9 mouse cellular contexts compared by ENCODE assay signal in the genomic region with DNA sequence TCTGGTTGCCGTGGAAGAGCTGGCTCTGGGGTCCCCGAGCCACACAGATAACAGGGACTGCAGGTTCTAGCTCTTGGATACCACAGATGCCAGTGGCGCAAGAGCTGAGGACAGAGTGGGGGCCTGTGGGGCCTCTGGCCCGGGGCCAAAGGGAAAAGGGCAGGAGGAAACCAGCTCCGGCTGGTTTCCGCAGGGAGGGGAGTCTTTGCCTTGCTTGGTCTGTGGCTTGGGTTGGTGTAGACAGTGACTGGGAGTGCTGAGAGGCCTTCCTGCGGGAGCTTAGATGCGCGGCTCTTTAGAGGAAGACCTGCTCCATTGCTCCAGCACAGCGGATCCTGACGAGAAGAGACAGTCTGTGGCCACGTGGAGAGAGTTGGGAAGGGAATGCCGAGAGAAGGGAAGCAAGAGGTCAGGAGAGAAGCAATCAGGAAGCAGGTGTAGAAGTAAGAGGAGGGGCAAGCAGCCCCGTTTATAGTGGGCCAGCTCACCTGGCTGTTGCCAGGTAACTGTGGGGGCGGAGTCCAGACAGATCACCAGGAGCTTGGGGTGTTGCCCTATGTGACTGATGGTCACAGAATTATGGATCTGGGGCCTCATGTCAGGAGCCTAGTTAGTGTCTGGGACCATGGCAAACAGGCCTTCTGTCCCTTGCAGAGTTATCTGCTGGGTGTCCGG. TPM values are rescaled to one million over a fixed set of nuclear protein-coding genes. Genes with fewer than 3 reads are reported as not detected.
DNase-seq lines count a peak whose midpoint lies in the region; ATAC-seq and TF ChIP-seq lines count a peak whose summit lies in the region.
"Had no signal": no experiment of that assay in that cellular context is flagged by ENCODE, and none has a peak within 500 bp of the region (broad histone marks: within the 10 kb centered on the region; RNA-seq: fewer than 3 reads in every experiment).

No protein-coding gene starts in this region.

- no peaks in the 10 kb centered on the region for H3K27me3 ChIP-seq in hindbrain, postnatal 0 days (ENCODE audit: insufficient read depth, low read length)
- H3K27me3 ChIP-seq in hindbrain, embryonic 12.5 days = no peaks in the 10 kb centered on the region
- H3K27me3 ChIP-seq in MEL (ENCODE audit: control insufficient read depth in 1 of 2, insufficient read depth in 2 of 2, low read length in 2 of 2) = no peaks in the 10 kb centered on the region

- peaks cover 41% of the 10 kb centered on the region for H3K36me3 ChIP-seq in hindbrain, postnatal 0 days (ENCODE audit: insufficient read depth, low read length)
- H3K36me3 ChIP-seq in hindbrain, embryonic 12.5 days = peaks cover 48% of the 10 kb centered on the region
- H3K36me3 ChIP-seq in MEL (ENCODE audit: control insufficient read depth in 1 of 2, insufficient read depth in 2 of 2, low read length in 2 of 2) = peaks cover 0 to 5% of the 10 kb centered on the region in 2 experiments; a peak in 2 of 4 replicates

- H3K79me2 ChIP-seq in MEL (ENCODE audit: control insufficient read depth, insufficient read depth, low read length, poor library complexity) = no peaks in the 10 kb centered on the region

- no peak for TF ChIP-seq CTCF in hindbrain, postnatal 0 days (IDR thresholded peaks at IDR 0.05; ENCODE audit: low read depth)
- no peak for TF ChIP-seq CTCF in MEL (IDR thresholded peaks at IDR 0.05 in 2 of 3, conservative IDR thresholded peaks at IDR 0.05 in 1 of 3; ENCODE audit: control insufficient read depth in 1 of 3, insufficient read depth in 1 of 3, low read depth in 2 of 3, low read length in 3 of 3, poor library complexity in 1 of 3, severe bottlenecking in 1 of 3)

- no peak for TF ChIP-seq RAD21 in MEL (IDR thresholded peaks at IDR 0.05; ENCODE audit: low read depth, low read length)

- TF ChIP-seq POLR2A in MEL (IDR thresholded peaks at IDR 0.05; ENCODE audit: control insufficient read depth in 1 of 2, insufficient read depth in 1 of 2, low read depth in 1 of 2, low read length in 2 of 2, poor library complexity in 1 of 2) = no peak

- no peak overlapping the region for H3K9ac ChIP-seq in hindbrain, postnatal 0 days (replicated peaks; ENCODE audit: low read length)
- no peak overlapping the region for H3K9ac ChIP-seq in hindbrain, embryonic 12.5 days
- H3K9ac ChIP-seq in MEL (ENCODE audit: control insufficient read depth, low read depth, low read length, poor library complexity, severe bottlenecking) = no peak overlapping the region

- ATAC-seq in hindbrain, postnatal 0 days = peak; percentile 53
- ATAC-seq in hindbrain, embryonic 12.5 days (ENCODE audit: low FRiP score) = no peak
- peak; percentile 63 for ATAC-seq in common myeloid progenitor, adult 5-6 weeks (replicated peaks; ENCODE audit: low read depth, poor library complexity, severe bottlenecking)

- no peaks in the 10 kb centered on the region for H3K4me1 ChIP-seq in hindbrain, postnatal 0 days (ENCODE audit: insufficient read depth, low read length)
- H3K4me1 ChIP-seq in hindbrain, embryonic 12.5 days = peaks cover 2% of the 10 kb centered on the region; the same call in 1 of the 2 replicates
- H3K4me1 ChIP-seq in MEL (ENCODE audit: control insufficient read depth in 1 of 2, insufficient read depth in 2 of 2, low read length in 2 of 2) = no peaks in the 10 kb centered on the region

- WGBS in hindbrain, postnatal 0 days = 67% methylated on average over 16 of the region's 16 CpGs
- 82% methylated on average over 16 of the region's 16 CpGs for WGBS in hindbrain, embryonic 12.5 days

- DNase-seq in hindbrain, postnatal 0 days (ENCODE audit: low spot score) = peak; percentile 37
- DNase-seq in MEL (ENCODE audit: low read depth, low spot score) = peak; percentile 13
- DNase-seq in kidney, postnatal 25 days = peak; percentile 30 to 62
- no peak for DNase-seq in layer of hippocampus, postnatal 14 days (ENCODE audit: low spot score in 2 of 2)
- DNase-seq in right cerebral cortex, postnatal 4 days = no peak
- DNase-seq in gastrocnemius, postnatal 25 days = no peak

- H3K4me3 ChIP-seq in hindbrain, postnatal 0 days (ENCODE audit: low read length) = no peak overlapping the region
- H3K4me3 ChIP-seq in hindbrain, embryonic 12.5 days = no peak overlapping the region
- H3K4me3 ChIP-seq in MEL (ENCODE audit: control insufficient read depth in 1 of 2, insufficient read depth in 1 of 2, low read depth in 2 of 2, low read length in 2 of 2) = no peak overlapping the region

- H3K9me3 ChIP-seq in hindbrain, postnatal 0 days (ENCODE audit: low read length) = no peaks in the 10 kb centered on the region
- peaks cover 10% of the 10 kb centered on the region; the same call in 1 of the 2 replicates for H3K9me3 ChIP-seq in hindbrain, embryonic 12.5 days (replicated peaks)
- H3K9me3 ChIP-seq in MEL (replicated peaks; ENCODE audit: insufficient read depth, low read length) = no peaks in the 10 kb centered on the region

- H3K27ac ChIP-seq in hindbrain, postnatal 0 days = no peak overlapping the region
- no peak overlapping the region for H3K27ac ChIP-seq in hindbrain, embryonic 12.5 days
- H3K27ac ChIP-seq in MEL (ENCODE audit: control insufficient read depth, low read depth, low read length) = no peak overlapping the region
- H3K27ac ChIP-seq: macrophage had no signal

- no peak for TF ChIP-seq EP300 in MEL (IDR thresholded peaks at IDR 0.05; ENCODE audit: low read depth in 1 of 2, low read length in 2 of 2)

- H3K4me2 ChIP-seq in hindbrain, postnatal 0 days (ENCODE audit: low read depth, low read length) = no peak overlapping the region
- H3K4me2 ChIP-seq in hindbrain, embryonic 12.5 days (replicated peaks) = no peak overlapping the region

TF ChIP-seq in MEL, 35 proteins besides CTCF, POLR2A, EP300 and RAD21:
- TF ChIP-seq ZMIZ1 (IDR thresholded peaks at IDR 0.05; ENCODE audit: low read depth, low read length) = no peak
- TF ChIP-seq ELF1 (IDR thresholded peaks at IDR 0.05; ENCODE audit: low read depth, low read length) = no peak
- no peak for TF ChIP-seq CHD1 (IDR thresholded peaks at IDR 0.05; ENCODE audit: low read depth, low read length)
- TF ChIP-seq MXI1 (IDR thresholded peaks at IDR 0.05; ENCODE audit: low read depth, low read length) = no peak
- TF ChIP-seq KAT2A (conservative IDR thresholded peaks at IDR 0.05; ENCODE audit: low read depth, low read length) = no peak
- TF ChIP-seq POLR2AphosphoS2 (IDR thresholded peaks at IDR 0.05; ENCODE audit: low read length) = peak; percentile 60
- no peak for TF ChIP-seq SIN3A (IDR thresholded peaks at IDR 0.05; ENCODE audit: low read length)
- no peak for TF ChIP-seq GABPA (IDR thresholded peaks at IDR 0.05; ENCODE audit: low read depth, low read length)

RNA-seq across cellular contexts. Expression of a gene that starts 15.6 kb away (rescaled TPM):
- 13.2 and 18.7 TPM in 2 replicates for total RNA-seq in hindbrain, postnatal 0 days (2014; rRNA removed)
- polyA plus RNA-seq in hindbrain, postnatal 0 days (2015; fragmentation: Nextera tagmentation; extraction: Ambion mirVana) = 2.4 and 3.0 TPM in 2 replicates
- 0.51 and 0.61 TPM in 2 replicates for polyA plus RNA-seq in hindbrain, embryonic 12.5 days (2016; fragmentation: Nextera tagmentation; extraction: Ambion mirVana)
- total RNA-seq in MEL (2012; rRNA removed) = not detected in 2 replicates
- not detected for polyA plus RNA-seq in MEL (2012; ENCODE audit: insufficient read depth in 1 of 2, insufficient read length in 2 of 2, low read depth in 1 of 2, low replicate concordance in 2 of 2, missing spikeins in 1 of 2)
- total RNA-seq in common myeloid progenitor, adult 5-6 weeks (2017) = not detected in 2 replicates
- 10 to 100 TPM; 19.4 to 21.3 TPM for total RNA-seq in layer of hippocampus, postnatal 14 days (2021)
- 10 to 100 TPM; 74.8 to 77.5 TPM for total RNA-seq in gastrocnemius, postnatal 25 days (2021)
- polyA plus RNA-seq: macrophage had no signal

RNA-seq across cellular contexts. Expression of a gene that starts 51.5 kb away (rescaled TPM):
- 53.6 and 61.5 TPM in 2 replicates for total RNA-seq in hindbrain, postnatal 0 days (2014; rRNA removed)
- 36.9 and 37.9 TPM in 2 replicates for polyA plus RNA-seq in hindbrain, postnatal 0 days (2015; fragmentation: Nextera tagmentation; extraction: Ambion mirVana)
- 35.3 and 35.8 TPM in 2 replicates for polyA plus RNA-seq in hindbrain, embryonic 12.5 days (2016; fragmentation: Nextera tagmentation; extraction: Ambion mirVana)
- total RNA-seq in MEL (2012; rRNA removed) = 159 and 197 TPM in 2 replicates
- polyA plus RNA-seq in MEL (2012; ENCODE audit: insufficient read depth in 1 of 2, insufficient read length in 2 of 2, low read depth in 1 of 2, low replicate concordance in 2 of 2, missing spikeins in 1 of 2) = 1,000 to 10,000 TPM in 1 of 2 experiments, 100 to 1,000 TPM in 1; 195 to 1,239 TPM
- 53.2 and 72.1 TPM in 2 replicates for total RNA-seq in common myeloid progenitor, adult 5-6 weeks (2017)
- 100 to 1,000 TPM; 113 to 118 TPM for total RNA-seq in layer of hippocampus, postnatal 14 days (2021)
- total RNA-seq in gastrocnemius, postnatal 25 days (2021) = 10 to 100 TPM; 54.3 to 55.4 TPM

RNA-seq across cellular contexts. Expression of a gene that starts 54.9 kb away (rescaled TPM):
- 0.58 and 1.2 TPM in 2 replicates for total RNA-seq in hindbrain, postnatal 0 days (2014; rRNA removed)
- 0.55 and 0.64 TPM in 2 replicates for polyA plus RNA-seq in hindbrain, postnatal 0 days (2015; fragmentation: Nextera tagmentation; extraction: Ambion mirVana)
- 0.19 and 0.38 TPM in 2 replicates for polyA plus RNA-seq in hindbrain, embryonic 12.5 days (2016; fragmentation: Nextera tagmentation; extraction: Ambion mirVana)
- 0.12 TPM in 1 of 2 replicates, not detected in the other for total RNA-seq in MEL (2012; rRNA removed)
- under 1 TPM in 1 of 2 experiments, not detected in 1; 0.04 TPM for polyA plus RNA-seq in MEL (2012; ENCODE audit: insufficient read depth in 1 of 2, insufficient read length in 2 of 2, low read depth in 1 of 2, low replicate concordance in 2 of 2, missing spikeins in 1 of 2)
- total RNA-seq in common myeloid progenitor, adult 5-6 weeks (2017) = not detected in 2 replicates
- 1 to 10 TPM; 4.3 to 5.9 TPM for total RNA-seq in layer of hippocampus, postnatal 14 days (2021)
- total RNA-seq in gastrocnemius, postnatal 25 days (2021) = not detected
- polyA plus RNA-seq: macrophage had no signal

Comparison
In these comparisons a context has a peak if more than half of its experiments do, and no peak if none do; other contexts are left out.
1. DNase-seq: peak in hindbrain, postnatal 0 days (single experiment), MEL (single experiment) and kidney, postnatal 25 days (2 of 2); none in layer of hippocampus, postnatal 14 days (0 of 2), right cerebral cortex, postnatal 4 days (single experiment) and gastrocnemius, postnatal 25 days (single experiment).
2. RNA of a gene that starts 15.6 kb away (total RNA-seq): 74.8 to 77.5 TPM in gastrocnemius, postnatal 25 days, 19.4 to 21.3 TPM in layer of hippocampus, postnatal 14 days and 13.2 to 18.7 TPM in hindbrain, postnatal 0 days; not detected in MEL and not detected in common myeloid progenitor, adult 5-6 weeks; every median in the first group is over 10 times any median in the second.